Mouse (Mus musculus) thymus, postnatal 0 days (tissue): ENCODE data around the gene Clcn6. TPM values are rescaled to one million over a fixed set of nuclear protein-coding genes. Genes with fewer than 3 reads are reported as not detected.

Experiments
- DNase-seq: peaks from one replicate; pipeline ENCODE4 v3.0.0-alpha.2; 2015; ENCODE audit warnings: low spot score
- polyA plus RNA-seq: library from polyadenylated mRNA; unstranded; fragments of >200 nt; fragmentation: Nextera tagmentation; extraction: Ambion mirVana; gene quantifications from 2 replicates; pipeline ENCODE4 v1.2.1, GENCODE M21; 2015

Clcn6 gene
- polyA plus RNA-seq: 4.1 and 4.2 TPM in 2 replicates

- DNase-seq: peak; percentile 99
Measured at GRCm38 (mm10) chr4:148038600-148039253, at the start of gene Clcn6, which contains the start of gene Mthfr. Clcn6 (minus strand) TSS chr4:148038821. Mthfr (plus strand) TSS chr4:148039077.

GRCm38 (mm10) chr4:148087907-148088527 lies 49.4 kb upstream of the Clcn6 start, which contains the start of gene Agtrap:
Agtrap (minus strand) TSS chr4:148088031.
- peak; percentile 93 for DNase-seq

DNA sequence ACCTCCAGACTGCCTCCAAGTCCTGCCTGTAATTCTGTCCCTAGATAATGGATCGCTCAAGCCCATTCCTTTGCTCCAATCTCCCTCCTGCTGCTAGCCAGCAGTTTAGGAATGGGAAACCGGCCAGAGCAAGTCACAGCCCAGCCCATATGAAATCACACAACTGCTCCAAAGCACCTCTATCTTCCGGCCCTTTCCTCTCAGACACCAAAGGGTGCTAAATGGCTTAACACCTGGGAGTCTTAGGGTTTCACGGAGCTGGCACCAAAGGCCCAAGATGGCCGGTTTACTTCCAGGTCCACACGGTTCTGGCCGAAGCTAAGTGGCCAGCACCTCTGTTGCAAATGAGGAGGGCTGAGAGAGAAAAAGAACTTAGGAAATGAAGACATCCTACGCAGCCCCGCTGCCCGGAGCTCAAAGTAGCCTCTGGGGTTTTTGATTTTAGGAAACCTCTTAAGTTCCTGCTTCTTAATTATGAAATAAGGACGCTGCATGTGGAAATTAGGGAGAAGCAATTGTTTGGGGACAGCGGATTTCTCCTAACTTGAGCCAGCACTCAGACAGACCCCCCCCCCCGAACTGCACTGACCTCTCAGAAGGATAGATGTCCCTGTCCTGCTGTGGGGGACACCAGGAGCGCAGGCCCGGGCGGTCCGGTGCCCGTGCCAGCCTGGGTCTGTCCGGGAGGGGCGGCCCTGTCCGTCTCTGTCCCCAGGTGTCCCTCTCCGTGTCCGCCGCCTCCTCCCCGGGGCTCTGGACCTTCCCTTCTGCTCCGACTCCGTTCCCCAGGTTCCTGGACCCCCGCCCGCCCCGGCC lies 48.7 kb upstream of the Clcn6 start:
- DNase-seq: no peak

DNA sequence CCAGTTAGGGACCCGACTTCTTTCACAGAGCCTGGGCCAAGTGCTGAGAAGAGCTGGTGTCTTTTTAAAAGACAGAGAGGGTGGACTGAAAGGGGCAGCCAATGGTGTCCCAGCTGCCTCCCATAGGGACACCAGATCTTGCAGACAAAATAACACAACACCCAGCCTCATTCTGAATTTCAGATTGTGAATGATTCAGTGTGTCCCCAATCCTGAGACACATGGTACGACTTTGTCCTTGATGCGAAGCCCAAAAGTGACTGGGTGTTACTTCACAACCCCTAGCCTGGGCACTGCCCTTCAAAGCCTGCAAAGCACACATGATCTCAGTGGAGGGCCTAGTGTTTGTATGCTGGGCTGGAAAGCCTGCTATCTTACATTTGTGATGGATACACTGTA lies 47.3 kb upstream of the Clcn6 start:
- no peak for DNase-seq

DNA sequence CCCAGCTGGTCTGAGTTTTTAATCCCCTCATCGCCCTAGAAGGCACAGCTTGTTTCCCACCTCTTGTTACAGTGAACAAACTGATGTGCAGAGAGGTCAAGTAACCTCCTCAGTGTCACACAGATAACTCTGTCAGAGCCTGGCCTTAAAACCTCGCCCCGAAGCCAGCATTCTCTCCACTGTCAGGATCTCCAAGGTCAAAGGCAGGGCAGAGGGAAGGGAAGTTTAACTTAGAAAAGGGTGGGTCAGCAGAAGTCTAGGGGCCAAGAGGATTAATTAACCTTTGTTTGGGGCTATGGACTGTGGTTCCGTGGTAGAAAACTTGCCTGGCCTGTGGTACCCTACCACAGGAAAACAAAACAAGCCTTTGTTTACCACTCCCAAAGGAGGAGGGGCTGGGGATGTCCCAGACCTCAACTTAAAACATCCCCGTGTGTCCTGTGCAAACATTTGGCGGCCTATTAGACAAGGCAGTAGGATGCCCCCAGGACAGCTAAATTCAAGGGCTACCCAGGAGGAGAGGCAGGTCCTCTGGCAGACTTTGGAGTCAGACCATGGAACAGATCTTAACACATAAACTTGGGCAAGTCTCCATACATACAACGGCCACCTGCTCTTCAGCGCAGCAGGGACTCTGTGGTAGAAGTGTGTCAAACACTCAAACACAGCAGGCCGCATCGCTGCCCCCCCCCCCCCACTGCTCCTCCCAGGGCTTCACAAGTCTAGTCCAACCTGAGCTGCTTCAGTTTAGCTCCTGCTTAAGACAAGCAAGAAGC lies 46.7 kb upstream of the Clcn6 start:
- peak; percentile 68 for DNase-seq

GRCm38 (mm10) chr4:148084261-148084714 lies 45.7 kb upstream of the Clcn6 start:
- no peak for DNase-seq

GRCm38 (mm10) chr4:148083176-148083899 lies 44.7 kb upstream of the Clcn6 start:
- DNase-seq: peak; percentile 45

DNA sequence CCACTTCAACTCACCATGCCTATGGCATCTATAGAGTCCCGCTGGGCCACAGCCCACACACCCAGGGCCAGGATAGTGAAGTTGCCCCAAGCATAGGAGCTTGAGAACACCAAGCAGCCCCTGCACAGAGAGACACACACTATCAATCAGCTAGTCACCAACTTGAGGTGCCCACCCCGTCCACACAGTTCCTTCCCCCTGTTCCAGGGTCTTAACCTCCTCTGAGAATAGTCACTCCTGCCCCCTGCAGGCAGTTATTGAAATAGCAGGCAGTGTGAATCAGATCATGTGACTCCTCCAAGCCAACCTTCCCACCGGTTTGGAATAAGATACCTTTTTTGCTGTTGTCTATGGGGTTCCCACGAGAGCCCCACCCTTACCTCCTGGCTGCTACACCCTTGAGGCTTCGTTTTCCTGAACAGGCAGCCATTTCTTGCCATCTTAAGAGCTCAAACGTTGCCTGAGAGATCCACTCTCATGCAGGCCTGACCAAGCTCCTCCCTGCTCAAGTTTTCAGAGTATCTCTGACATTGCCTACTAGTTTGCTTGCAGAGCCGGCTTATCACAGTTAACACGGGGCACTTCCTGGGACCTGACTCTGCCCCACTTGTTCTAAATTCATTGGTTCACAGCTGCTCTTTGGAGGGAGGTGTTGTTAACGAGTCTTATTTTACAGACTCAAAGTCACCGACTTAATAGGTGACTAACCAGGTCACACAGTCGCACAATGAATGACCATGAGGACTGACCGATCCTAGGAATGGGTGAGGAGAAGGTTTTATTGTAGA lies 43.8 kb upstream of the Clcn6 start:
- DNase-seq: peak; percentile 79

GRCm38 (mm10) chr4:148081201-148081600 lies 42.6 kb upstream of the Clcn6 start:
- DNase-seq: no peak

DNA sequence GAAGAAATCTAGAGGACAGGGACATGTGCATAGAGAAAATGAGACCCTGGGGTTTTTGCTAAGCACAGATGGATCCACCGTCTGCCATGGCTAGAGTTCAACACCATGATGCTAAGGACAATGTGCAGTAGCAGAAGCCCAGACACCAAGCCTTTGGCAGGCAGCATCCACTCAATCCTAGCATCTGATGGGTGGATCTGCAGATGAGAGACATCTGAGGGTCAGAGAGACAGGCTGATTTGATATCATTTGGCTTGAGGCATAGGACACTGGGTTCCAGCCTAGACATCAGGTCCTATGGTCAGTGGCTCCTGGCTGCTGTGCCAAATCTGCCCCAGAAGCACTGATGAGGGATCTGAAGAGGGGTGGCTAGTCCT lies 42.0 kb upstream of the Clcn6 start:
- DNase-seq: no peak

GRCm38 (mm10) chr4:148079944-148080596 lies 41.4 kb upstream of the Clcn6 start:
- no peak for DNase-seq

- no peak for DNase-seq
Measured at GRCm38 (mm10) chr4:148079212-148079611, 40.6 kb upstream of the Clcn6 start.

- DNase-seq: no peak
Measured at GRCm38 (mm10) chr4:148075881-148076280, 37.3 kb upstream of the Clcn6 start.

GRCm38 (mm10) chr4:148075259-148075658 lies 36.6 kb upstream of the Clcn6 start:
- DNase-seq: peak; percentile 77

DNA sequence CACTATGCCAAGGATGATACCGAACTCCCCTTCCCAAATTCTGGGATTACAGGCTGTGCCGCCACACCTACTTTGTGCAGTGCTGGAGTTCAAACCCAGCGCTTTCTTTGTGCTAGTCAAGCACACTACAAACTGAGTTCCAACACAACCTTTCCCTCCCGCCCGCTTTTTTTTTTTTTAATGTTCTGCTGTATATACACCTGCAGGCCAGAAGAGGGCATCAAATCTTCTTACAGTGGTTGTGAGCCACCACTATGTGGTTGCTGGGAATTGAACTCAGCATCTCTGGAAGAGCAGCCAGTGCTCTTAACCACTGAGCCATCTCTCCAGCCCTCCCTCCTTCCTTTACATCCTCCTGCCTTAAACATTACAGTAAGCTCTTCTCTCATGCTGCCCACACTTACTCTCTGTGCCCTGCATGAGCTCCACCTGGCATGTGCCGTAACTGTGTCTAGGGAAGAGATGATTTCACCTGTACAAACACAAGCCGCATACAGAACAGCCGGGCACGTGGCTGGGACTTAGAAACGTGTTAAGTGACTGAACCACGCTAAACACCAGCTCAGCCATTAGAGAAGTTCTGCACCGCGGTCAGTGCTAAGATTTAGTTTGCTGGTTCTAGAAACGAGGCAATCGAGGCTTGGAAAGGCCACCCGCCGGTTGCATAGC lies 36.0 kb upstream of the Clcn6 start:
- DNase-seq: peak; percentile 55

DNA sequence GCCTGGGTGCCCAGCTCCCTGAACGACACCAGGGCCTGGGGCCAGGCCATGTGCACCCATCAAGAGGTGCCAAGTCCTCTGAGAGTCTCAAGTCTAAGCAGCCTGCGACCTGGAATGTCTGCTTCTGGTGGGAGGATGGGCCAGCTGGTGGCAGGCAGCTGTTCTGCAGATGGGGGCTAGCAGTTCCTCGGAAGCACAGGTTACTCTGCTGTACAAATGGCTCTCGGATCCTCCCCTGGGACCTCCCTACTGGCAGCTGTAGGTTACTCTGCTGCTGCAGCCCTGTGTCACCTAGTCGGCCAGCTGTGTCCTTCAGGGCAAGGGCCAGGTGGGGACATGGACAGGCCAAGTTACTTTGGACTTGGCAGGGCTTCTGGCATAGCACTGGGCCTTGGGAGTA lies 32.9 kb upstream of the Clcn6 start:
- no peak for DNase-seq

DNA sequence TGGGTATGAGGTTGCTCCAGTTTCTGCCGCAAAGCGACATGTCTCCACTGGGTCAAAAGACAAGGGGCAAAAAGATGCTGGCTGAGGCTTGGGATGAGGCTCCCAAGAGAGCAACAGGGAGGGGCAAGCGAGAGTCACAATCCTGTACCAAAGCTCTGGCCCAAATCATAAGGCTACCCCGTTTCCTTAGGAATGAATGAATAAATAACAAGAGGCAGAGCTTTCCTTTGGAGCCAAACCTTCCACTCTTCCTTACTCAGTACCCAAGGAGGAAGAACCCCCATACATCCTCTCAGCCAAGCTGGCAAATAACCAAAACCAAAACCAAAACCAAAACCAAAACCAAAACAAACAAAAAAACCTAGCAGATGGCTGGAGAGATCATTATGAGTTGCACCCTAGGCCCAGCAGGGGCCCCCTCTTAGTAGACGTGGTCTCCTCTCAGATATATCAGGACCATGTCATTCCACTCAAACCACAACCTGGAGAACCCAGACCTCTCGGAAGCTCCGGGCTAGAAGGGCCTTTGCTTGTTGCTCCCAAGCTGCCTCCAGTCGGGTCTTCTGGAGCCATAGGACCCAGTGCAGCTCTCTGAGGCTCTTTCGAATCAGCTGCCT lies 31.1 kb upstream of the Clcn6 start:
- DNase-seq: no peak

DNA sequence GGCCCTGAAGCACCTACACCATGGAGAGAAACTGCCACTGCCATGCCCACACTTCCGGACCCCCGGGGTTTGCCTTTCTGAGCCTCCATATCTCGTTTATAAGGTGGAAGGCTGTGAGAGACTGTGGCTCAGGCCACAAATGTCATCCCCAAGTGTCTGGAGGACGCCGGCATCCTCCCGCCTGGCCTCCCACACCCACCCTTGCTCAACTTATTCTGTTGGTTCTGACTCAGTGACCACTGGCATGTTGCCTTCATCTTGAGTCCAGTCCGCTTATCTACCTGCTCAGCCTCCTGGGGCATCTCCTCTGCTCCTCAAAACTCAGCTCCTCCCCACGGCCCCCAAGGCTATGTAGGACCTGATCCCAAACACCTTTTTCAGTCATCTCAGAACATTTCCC lies 28.7 kb upstream of the Clcn6 start:
- no peak for DNase-seq
